Mouse (Mus musculus): ENCODE results near the gene Clec4e. TPM values are rescaled to one million over a fixed set of nuclear protein-coding genes. Genes with fewer than 3 reads are reported as not detected.

Clec4e gene
- polyA plus RNA-seq (2012; rRNA removed; ENCODE audit: low replicate concordance) = not detected in 2 replicates

DNA sequence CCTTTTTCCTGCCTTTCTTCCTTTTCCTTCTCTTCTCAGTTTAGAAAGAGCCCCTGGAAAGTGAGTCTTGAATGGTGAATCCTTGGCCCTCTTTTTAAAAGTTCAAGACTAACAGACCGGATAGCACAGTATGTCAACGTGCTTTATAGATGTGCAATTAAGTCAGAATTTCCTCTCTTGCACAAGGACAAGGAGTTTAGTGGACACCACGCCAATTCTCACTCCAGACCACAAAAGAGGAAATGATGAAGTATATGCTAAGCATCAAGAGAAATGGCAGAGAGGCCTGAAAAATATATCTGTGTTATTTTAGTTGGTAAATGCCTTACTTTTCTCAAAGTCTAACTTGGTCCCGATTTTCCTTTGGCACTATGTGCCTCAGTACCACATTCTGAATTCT, at the start of gene Clec4e:
TSS of gene Clec4e (minus strand) at position 118 of the 400 bp plus-strand sequence.

DNA sequence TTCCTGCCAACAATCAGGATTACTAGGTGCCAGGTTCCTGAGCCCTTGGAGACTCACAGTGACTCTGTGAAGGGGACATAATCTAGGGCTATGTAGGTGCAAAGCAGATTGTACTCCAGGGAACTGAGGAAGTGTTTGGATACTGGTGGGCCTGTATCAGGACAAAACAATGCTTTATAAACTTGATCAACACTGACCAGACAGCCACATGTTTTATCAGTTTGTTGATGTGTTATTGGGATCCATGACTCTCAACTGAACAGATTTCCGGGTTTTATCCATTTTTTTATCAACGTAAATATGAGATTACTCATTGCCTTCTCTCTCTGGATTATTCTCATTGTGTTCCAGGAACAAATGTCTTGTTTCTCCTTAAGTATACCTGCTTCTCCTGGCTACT, 18.4 kb upstream of the Clec4e start, which contains the start of gene Vmn2r19:
TSS of gene Vmn2r19 (plus strand) at position 301 of the 400 bp plus-strand sequence.

DNA sequence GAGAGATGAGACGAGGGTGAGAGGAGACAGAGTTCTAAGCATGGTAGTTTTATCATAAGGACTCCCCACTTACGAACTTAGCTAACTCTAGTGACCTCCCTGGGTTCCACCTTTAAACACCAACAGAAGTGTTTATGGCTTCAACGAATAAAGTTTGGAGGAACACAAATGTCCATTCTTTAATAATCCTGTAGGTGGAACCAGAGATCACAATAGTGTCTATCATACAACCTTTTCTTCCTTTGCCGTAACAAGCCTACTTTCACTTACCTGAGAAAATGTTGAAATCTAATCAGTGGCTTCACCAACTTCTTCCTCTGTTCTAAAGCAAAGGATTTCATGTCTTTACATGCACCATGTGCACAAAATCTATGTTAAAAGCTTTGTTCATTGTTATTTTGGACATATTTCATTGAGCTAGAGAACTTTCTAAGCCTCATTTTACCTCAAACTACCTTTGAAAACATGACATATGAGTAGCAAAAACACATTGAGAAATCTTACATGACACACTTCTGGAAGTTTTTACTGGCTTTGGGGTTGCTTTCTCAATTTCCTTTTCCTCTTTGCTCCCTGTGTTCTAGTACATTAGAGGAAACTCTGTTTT, 28.0 kb downstream of the Clec4e start, which contains the start of gene Clec4d:
TSS of gene Clec4d (plus strand) at position 557 of the 607 bp plus-strand sequence.

Other genes with a start within 250 kb of the Clec4e start
- gene Clec4b1, start 239.9 kb downstream of the Clec4e start, polyA plus RNA-seq (2012; rRNA removed; ENCODE audit: low replicate concordance) = not detected in 2 replicates
- gene Clec4a2, start 183.4 kb downstream of the Clec4e start, polyA plus RNA-seq (2012; rRNA removed; ENCODE audit: low replicate concordance) = 0.19 and 1.7 TPM in 2 replicates
- gene Clec4b2, start 117.0 kb downstream of the Clec4e start, polyA plus RNA-seq (2012; rRNA removed; ENCODE audit: low replicate concordance) = not detected in 2 replicates
- gene Clec4n, start 60.0 kb downstream of the Clec4e start, polyA plus RNA-seq (2012; rRNA removed; ENCODE audit: low replicate concordance) = 0.42 and 0.52 TPM in 2 replicates
- gene Clec4d, start 27.8 kb downstream of the Clec4e start, polyA plus RNA-seq (2012; rRNA removed; ENCODE audit: low replicate concordance) = not detected in 2 replicates
- gene Vmn2r19, start 18.5 kb upstream of the Clec4e start, polyA plus RNA-seq (2012; rRNA removed; ENCODE audit: low replicate concordance) = not detected in 2 replicates
- gene Vmn2r20, start 128.2 kb upstream of the Clec4e start, polyA plus RNA-seq (2012; rRNA removed; ENCODE audit: low replicate concordance) = not detected in 2 replicates
- gene Vmn2r21, start 243.5 kb upstream of the Clec4e start, polyA plus RNA-seq (2012; rRNA removed; ENCODE audit: low replicate concordance) = not detected in 2 replicates